Mouse (Mus musculus): ENCODE measurements at regions not wholly inside any gene's neighbourhood (a gene's known extent, or its start where the extent isn't known, plus 50 kb on each side); places are given as distances from the start of the nearest gene placed in this dataset.

- peak; percentile 84 for ATAC-seq (replicated peaks; ENCODE audit: low FRiP score, low TSS enrichment, poor library complexity, severe bottlenecking)
These were observed 231.7 kb upstream of the Ank start for GRCm38 (mm10) chr15:27234770-27235169.

- ATAC-seq (replicated peaks; ENCODE audit: low FRiP score, low TSS enrichment, poor library complexity, severe bottlenecking): no peak
These were observed 228.2 kb upstream of the Ank start for GRCm38 (mm10) chr15:27238301-27238700.

- ATAC-seq (replicated peaks; ENCODE audit: low FRiP score, low TSS enrichment, poor library complexity, severe bottlenecking): no peak
These were observed 220.2 kb upstream of the Ank start for GRCm38 (mm10) chr15:27246302-27246701.

DNA sequence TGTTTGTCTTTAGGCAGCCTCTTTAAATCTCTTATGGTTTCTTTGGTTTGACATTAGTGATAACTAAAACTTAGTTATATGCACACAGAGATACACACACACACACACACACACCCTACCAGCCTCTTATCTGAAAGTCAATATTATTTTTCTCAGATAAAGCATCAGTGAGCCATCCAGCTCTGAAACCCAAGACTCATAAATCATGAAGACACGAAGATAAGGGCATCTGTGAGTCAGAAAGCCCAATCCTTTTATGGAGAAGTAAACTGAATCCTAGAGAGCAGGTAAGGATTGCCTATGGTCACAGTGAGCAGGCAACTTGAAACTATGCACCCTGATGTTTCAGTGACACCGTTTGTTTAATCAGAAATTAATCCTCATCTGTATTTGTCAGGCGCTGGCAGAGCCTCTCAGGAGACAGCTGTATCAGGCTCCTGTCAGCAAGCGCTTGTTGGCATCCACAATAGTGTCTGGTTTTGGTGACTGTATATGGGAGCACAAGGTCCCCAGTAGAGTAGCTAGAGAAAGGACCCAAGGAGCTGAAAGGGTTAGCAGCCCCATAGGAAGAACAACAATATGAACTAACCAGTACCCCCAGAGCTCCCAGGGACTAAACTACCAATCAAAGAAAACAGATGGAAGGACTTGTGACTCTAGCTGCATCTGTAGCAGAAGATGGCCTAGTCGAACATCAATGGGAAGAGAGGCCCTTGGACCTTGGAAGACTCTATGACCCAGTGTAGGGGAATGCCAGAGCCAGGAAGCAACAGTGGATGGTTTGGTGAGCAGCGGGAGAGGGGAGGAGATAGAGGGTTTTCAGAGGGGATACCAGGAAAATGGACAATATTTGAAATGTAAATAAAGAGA lies 207.3 kb upstream of the Ank start:
- no peak for ATAC-seq (replicated peaks; ENCODE audit: low FRiP score, low TSS enrichment, poor library complexity, severe bottlenecking)

DNA sequence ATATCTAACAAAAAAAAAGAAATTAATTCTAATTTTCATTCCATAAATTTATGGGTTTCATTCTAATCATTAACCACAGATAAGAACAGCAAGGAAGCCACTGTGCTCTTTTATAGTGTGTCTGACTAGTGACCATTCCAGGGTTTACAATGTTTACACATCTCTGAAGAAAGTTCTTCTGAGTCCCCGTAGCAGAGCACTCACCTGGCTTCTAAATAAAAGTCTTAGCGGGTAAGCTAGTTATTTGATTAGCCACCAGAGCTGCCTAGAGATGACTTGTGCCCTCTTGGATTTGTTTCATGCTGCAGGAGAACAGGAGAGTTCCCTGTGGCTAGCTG lies 206.7 kb upstream of the Ank start:
- ATAC-seq (replicated peaks; ENCODE audit: low FRiP score, low TSS enrichment, poor library complexity, severe bottlenecking): no peak

DNA sequence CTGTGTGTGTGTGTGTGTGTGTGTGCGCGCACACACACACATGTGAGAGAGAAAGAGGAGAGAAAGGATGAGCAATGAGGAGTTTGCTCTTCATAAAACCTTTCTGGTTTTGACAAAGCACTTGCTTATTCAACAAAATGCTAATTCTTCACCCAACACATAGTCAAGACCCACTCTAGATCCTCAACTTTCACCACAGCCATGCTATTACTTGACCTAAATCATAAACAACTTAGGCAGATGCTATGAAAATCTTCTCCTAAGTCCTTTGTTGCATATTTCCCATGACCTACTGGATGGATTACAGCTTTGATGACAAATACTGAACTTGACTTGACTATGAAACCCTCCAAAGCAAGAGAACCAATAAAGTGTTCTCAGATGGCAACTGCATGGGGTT lies 196.3 kb upstream of the Ank start:
- ATAC-seq (replicated peaks; ENCODE audit: low FRiP score, low TSS enrichment, poor library complexity, severe bottlenecking): no peak

- no peak for ATAC-seq (replicated peaks; ENCODE audit: low FRiP score, low TSS enrichment, poor library complexity, severe bottlenecking)
These were observed 184.2 kb upstream of the Ank start for GRCm38 (mm10) chr15:27282279-27282678.

DNA sequence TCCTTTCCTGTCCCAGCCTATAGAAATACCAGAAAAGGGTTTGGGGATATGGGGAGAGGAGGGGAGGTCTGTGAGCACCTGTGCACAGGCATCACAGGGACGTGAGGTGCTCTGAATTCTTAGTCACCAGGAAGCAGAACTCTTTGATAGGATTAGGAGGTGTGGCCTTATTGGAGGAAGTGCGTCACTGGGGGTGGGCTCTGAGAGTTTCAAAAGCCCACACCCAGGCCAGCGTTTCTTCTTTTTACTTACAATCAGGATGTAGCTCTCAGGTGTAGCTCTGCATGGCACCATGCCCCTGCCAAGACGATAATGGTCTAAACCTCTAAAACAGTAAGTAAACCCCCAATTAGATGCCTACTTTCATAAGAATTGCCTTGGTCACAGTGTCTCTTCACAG lies 162.6 kb upstream of the Ank start:
- no peak for ATAC-seq (replicated peaks; ENCODE audit: low FRiP score, low TSS enrichment, poor library complexity, severe bottlenecking)

- peak; percentile 41; the same call in 1 of the 2 replicates for ATAC-seq (replicated peaks; ENCODE audit: low FRiP score, low TSS enrichment, poor library complexity, severe bottlenecking)
These were observed 162.2 kb upstream of the Ank start for GRCm38 (mm10) chr15:27304256-27304655.

GRCm38 (mm10) chr15:27305035-27305434 lies 161.4 kb upstream of the Ank start:
- ATAC-seq (replicated peaks; ENCODE audit: low FRiP score, low TSS enrichment, poor library complexity, severe bottlenecking): no peak

DNA sequence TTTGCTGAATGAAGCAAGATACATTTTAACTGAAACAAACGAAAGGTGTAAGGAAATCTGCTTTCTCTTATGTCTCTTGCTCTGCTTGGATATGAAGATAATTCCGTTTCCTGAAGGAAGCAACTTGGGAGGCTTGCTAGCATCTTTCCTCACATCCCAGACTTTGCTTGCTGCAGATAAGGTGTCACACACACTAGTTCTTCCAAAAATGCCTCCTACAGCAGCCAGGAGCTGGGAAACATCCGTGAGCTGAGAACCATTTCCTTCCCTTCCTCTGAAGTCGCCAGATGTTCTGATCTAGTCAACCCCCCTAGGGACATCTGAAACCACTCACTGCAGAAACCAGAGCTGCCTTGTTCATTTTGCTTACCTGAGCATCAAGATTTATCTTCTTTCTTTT lies 157.8 kb upstream of the Ank start:
- no peak for ATAC-seq (replicated peaks; ENCODE audit: low FRiP score, low TSS enrichment, poor library complexity, severe bottlenecking)

- 0 out of 2 replicates have a peak, but pooled peaks have one; percentile 44 for ATAC-seq (replicated peaks; ENCODE audit: low FRiP score, low TSS enrichment, poor library complexity, severe bottlenecking)
These were observed 150.3 kb upstream of the Ank start for GRCm38 (mm10) chr15:27315964-27316745.

GRCm38 (mm10) chr15:27316746-27317129 lies 149.7 kb upstream of the Ank start:
- no peak for ATAC-seq (replicated peaks; ENCODE audit: low FRiP score, low TSS enrichment, poor library complexity, severe bottlenecking)

DNA sequence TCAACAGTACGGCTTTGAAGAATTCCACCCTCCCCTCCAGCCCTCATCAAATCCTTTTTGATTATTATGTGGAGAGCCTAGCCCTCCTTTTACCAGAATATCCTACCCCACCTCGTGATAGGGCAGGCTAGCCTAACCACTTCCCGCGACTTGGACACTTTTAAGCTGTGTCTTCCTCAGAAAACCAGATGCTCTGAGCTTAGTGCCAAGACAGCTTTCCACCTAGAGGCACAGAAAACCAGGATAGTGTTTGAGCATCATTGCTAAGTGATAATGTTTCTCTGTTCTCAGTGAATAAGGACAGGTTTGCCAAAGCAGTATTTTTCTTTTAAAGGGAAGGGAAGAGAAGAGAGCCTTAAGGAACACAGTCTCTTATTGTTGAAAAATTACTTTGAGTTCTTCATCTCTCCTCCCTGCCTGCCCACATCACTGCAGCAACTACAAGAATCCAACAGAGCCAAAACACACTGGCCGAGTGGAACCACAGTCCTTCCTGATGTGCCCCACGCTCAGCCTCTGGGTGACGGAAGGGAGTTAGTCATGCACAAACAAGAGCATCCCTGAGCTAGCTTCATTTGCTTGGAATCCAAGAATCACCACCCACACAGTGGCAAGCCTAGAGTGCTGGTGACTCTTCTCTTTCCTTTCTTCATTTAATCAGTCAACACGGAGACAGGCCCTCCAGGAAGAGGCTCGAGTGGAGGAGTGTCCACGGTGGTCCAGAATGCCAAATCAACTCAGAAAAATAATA lies 144.4 kb upstream of the Ank start:
- no peak for ATAC-seq (replicated peaks; ENCODE audit: low FRiP score, low TSS enrichment, poor library complexity, severe bottlenecking)

DNA sequence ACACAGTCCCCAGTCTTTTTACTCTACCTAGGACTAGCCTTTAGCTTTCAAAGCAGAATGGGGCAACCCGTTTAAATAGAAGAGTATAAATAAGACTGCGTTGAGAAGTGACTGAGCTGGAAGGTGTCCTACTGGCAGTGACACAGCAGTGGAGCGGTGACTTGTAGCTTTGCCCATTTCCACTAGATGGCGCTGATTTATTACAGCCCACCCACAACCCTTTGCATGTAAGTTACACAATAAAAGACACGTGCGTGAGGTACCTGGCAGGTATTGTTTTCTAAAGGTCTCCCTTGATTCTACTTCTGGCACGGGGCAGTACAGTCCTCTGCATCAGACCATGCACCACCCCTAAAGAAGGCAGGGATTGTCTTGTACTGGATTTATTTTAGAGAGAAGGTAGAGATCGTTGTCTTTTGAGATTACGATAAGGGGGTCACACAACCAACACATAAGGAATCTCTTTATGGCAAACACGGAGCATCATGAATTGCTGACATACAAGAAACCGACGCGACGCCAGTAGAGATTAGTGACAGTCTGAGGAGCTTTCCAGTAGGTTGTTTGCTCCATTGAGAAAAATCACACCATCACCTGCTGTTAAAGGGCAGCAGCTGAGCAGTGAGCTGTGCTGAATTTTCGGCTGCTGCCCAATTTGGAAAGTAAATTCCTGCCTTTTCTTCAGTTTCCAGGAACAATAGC lies 140.5 kb upstream of the Ank start:
- peak; percentile 95 for ATAC-seq (replicated peaks; ENCODE audit: low FRiP score, low TSS enrichment, poor library complexity, severe bottlenecking)

GRCm38 (mm10) chr15:27326549-27326876 lies 140.0 kb upstream of the Ank start:
- no peak for ATAC-seq (replicated peaks; ENCODE audit: low FRiP score, low TSS enrichment, poor library complexity, severe bottlenecking)

DNA sequence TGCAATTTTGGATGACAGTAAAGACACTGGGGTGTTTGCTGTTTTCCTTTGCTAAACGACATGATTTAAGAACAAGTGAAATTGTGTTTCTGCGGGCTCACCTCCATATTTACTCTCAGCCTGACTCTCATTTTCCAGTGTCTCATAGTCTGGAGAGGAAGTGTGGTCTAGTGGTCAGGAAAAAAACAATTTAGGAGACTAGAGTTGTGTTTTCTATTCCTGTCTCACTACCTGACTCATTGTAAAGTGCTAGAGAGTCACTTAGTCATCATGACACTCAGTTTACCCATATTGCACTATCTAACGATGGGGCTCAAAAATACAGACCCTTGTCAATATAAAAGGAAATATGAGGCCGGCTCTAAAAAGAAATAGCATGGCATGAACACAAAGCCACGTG lies 138.7 kb upstream of the Ank start:
- ATAC-seq (replicated peaks; ENCODE audit: low FRiP score, low TSS enrichment, poor library complexity, severe bottlenecking): no peak

- ATAC-seq (replicated peaks; ENCODE audit: low FRiP score, low TSS enrichment, poor library complexity, severe bottlenecking): no peak
These were observed 138.0 kb upstream of the Ank start for GRCm38 (mm10) chr15:27328441-27328840.

DNA sequence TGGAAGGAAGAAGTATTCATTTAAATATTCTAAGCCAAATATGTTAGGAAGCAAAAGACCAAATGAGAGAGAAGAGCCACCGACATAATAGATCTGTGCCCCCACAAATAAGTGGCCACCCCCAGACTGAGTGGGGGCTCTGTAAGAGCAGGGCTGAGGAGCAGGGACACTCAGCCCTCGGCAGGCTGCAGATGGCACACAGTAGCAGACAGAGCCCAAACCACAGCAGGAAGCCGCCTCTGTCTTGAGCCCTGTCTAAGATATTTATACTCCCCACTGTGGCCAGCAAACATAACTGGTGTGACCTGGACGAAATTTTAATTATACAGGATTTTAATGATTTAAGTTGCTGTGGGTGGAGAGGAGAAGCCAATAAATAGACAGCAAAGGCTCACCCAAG lies 126.4 kb upstream of the Ank start:
- ATAC-seq (replicated peaks; ENCODE audit: low FRiP score, low TSS enrichment, poor library complexity, severe bottlenecking): peak; percentile 57; the same call in 1 of the 2 replicates

- ATAC-seq (replicated peaks; ENCODE audit: low FRiP score, low TSS enrichment, poor library complexity, severe bottlenecking): no peak
These were observed 124.9 kb upstream of the Ank start for GRCm38 (mm10) chr15:27341518-27341976.
